Mouse (Mus musculus): ENCODE results near the gene Prkn. TPM values are rescaled to one million over a fixed set of nuclear protein-coding genes. Genes with fewer than 3 reads are reported as not detected.

The Prkn gene
- polyA plus RNA-seq, 1 experiment from 2014 or later: 0.14 TPM

GRCm38 (mm10) chr17:10947614-10948013, 107.4 kb downstream of the Prkn start:
- Histone ChIP-seq H3K36me3 (ENCODE audit: control insufficient read depth, insufficient read depth, low read length) (no peaks in the 10 kb centered on the region), H3K9ac (ENCODE audit: low read depth, low read length) (no peak overlapping the region), H3K27me3 (replicated peaks; ENCODE audit: control insufficient read depth, insufficient read depth, low read length) (no peaks in the 10 kb centered on the region), H3K4me2 (no peak overlapping the region), H3K9me3 (ENCODE audit: control insufficient read depth, low read length) (no peaks in the 10 kb centered on the region; the same call in 1 of the 2 replicates), H3K27ac (ENCODE audit: low read depth, low read length) (no peak overlapping the region), H3K4me3 (ENCODE audit: low read depth, low read length) (no peak overlapping the region), H3K4me1 (replicated peaks; ENCODE audit: control insufficient read depth, insufficient read depth, low read length) (no peaks in the 10 kb centered on the region)
- WGBS: 56% methylated on average over 2 of the region's 2 CpGs
- DNase-seq (ENCODE audit: low spot score) (no peak), ATAC-seq (replicated peaks; ENCODE audit: low FRiP score) (no peak)

- WGBS: 75% methylated on average over 10 of the region's 10 CpGs
- DNase-seq (ENCODE audit: low spot score): no peak
- Histone ChIP-seq H3K4me2 (no peak overlapping the region), H3K4me3 (ENCODE audit: low read depth, low read length) (no peak overlapping the region), H3K9me3 (ENCODE audit: control insufficient read depth, low read length) (no peaks in the 10 kb centered on the region), H3K9ac (ENCODE audit: low read depth, low read length) (no peak overlapping the region), H3K4me1 (replicated peaks; ENCODE audit: control insufficient read depth, insufficient read depth, low read length) (no peaks in the 10 kb centered on the region; the same call in 1 of the 2 replicates), H3K27me3 (replicated peaks; ENCODE audit: control insufficient read depth, insufficient read depth, low read length) (no peaks in the 10 kb centered on the region), H3K36me3 (ENCODE audit: control insufficient read depth, insufficient read depth, low read length) (no peaks in the 10 kb centered on the region), H3K27ac (ENCODE audit: low read depth, low read length) (no peak overlapping the region)
- no peak for ATAC-seq (replicated peaks; ENCODE audit: low FRiP score)
These were observed 119.1 kb downstream of the Prkn start for GRCm38 (mm10) chr17:10959066-10959864.

GRCm38 (mm10) chr17:10962151-10962550, 122.0 kb downstream of the Prkn start:
- WGBS: 87% methylated on average over 5 of the region's 5 CpGs
- DNase-seq (ENCODE audit: low spot score) (no peak), ATAC-seq (replicated peaks; ENCODE audit: low FRiP score) (no peak)
- Histone ChIP-seq H3K4me1 (replicated peaks; ENCODE audit: control insufficient read depth, insufficient read depth, low read length) (no peaks in the 10 kb centered on the region; the same call in 1 of the 2 replicates), H3K36me3 (ENCODE audit: control insufficient read depth, insufficient read depth, low read length) (no peaks in the 10 kb centered on the region), H3K27me3 (replicated peaks; ENCODE audit: control insufficient read depth, insufficient read depth, low read length) (no peaks in the 10 kb centered on the region), H3K9me3 (ENCODE audit: control insufficient read depth, low read length) (no peaks in the 10 kb centered on the region), H3K4me2 (no peak overlapping the region), H3K9ac (ENCODE audit: low read depth, low read length) (no peak overlapping the region), H3K27ac (ENCODE audit: low read depth, low read length) (no peak overlapping the region), H3K4me3 (ENCODE audit: low read depth, low read length) (no peak overlapping the region)

GRCm38 (mm10) chr17:10982136-10982535, 142.0 kb downstream of the Prkn start:
- 52% methylated on average over 4 of the region's 4 CpGs for WGBS

GRCm38 (mm10) chr17:10987040-10987439, 146.9 kb downstream of the Prkn start:
- H3K4me2 ChIP-seq: no peak overlapping the region
- no peaks in the 10 kb centered on the region for H3K9me3 ChIP-seq (ENCODE audit: control insufficient read depth, low read length)
- H3K27ac ChIP-seq (ENCODE audit: low read depth, low read length): no peak overlapping the region
- ATAC-seq (replicated peaks; ENCODE audit: low FRiP score) (no peak), DNase-seq (ENCODE audit: low spot score) (no peak)
- 83% methylated on average over 4 of the region's 4 CpGs for WGBS
- no peak overlapping the region for H3K9ac ChIP-seq (ENCODE audit: low read depth, low read length)
- H3K4me1 ChIP-seq (replicated peaks; ENCODE audit: control insufficient read depth, insufficient read depth, low read length): no peaks in the 10 kb centered on the region
- H3K27me3 ChIP-seq (replicated peaks; ENCODE audit: control insufficient read depth, insufficient read depth, low read length): no peaks in the 10 kb centered on the region
- no peaks in the 10 kb centered on the region for H3K36me3 ChIP-seq (ENCODE audit: control insufficient read depth, insufficient read depth, low read length)
- no peak overlapping the region for H3K4me3 ChIP-seq (ENCODE audit: low read depth, low read length)

More at GRCm38 (mm10) chr17:10982136-10982535, 142.0 kb downstream of the Prkn start:
- Histone ChIP-seq H3K27ac (ENCODE audit: low read depth, low read length) (no peak overlapping the region), H3K4me2 (no peak overlapping the region), H3K36me3 (ENCODE audit: control insufficient read depth, insufficient read depth, low read length) (no peaks in the 10 kb centered on the region), H3K9ac (ENCODE audit: low read depth, low read length) (no peak overlapping the region), H3K4me1 (replicated peaks; ENCODE audit: control insufficient read depth, insufficient read depth, low read length) (no peaks in the 10 kb centered on the region), H3K9me3 (ENCODE audit: control insufficient read depth, low read length) (no peaks in the 10 kb centered on the region), H3K4me3 (ENCODE audit: low read depth, low read length) (no peak overlapping the region), H3K27me3 (replicated peaks; ENCODE audit: control insufficient read depth, insufficient read depth, low read length) (no peaks in the 10 kb centered on the region)
- no peak for DNase-seq (ENCODE audit: low spot score)
- no peak for ATAC-seq (replicated peaks; ENCODE audit: low FRiP score)

GRCm38 (mm10) chr17:10997291-10997690, 157.1 kb downstream of the Prkn start:
- H3K9me3 ChIP-seq (ENCODE audit: control insufficient read depth, low read length): no peaks in the 10 kb centered on the region
- no peak overlapping the region for H3K27ac ChIP-seq (ENCODE audit: low read depth, low read length)
- H3K4me1 ChIP-seq (replicated peaks; ENCODE audit: control insufficient read depth, insufficient read depth, low read length): no peaks in the 10 kb centered on the region
- ATAC-seq (replicated peaks; ENCODE audit: low FRiP score): no peak
- no peaks in the 10 kb centered on the region for H3K36me3 ChIP-seq (ENCODE audit: control insufficient read depth, insufficient read depth, low read length)
- 73% methylated on average over 5 of the region's 5 CpGs for WGBS
- H3K4me2 ChIP-seq: no peak overlapping the region
- DNase-seq (ENCODE audit: low spot score): no peak
- H3K4me3 ChIP-seq (ENCODE audit: low read depth, low read length): no peak overlapping the region
- H3K27me3 ChIP-seq (replicated peaks; ENCODE audit: control insufficient read depth, insufficient read depth, low read length): no peaks in the 10 kb centered on the region
- no peak overlapping the region for H3K9ac ChIP-seq (ENCODE audit: low read depth, low read length)

- DNase-seq (ENCODE audit: low spot score) (no peak), ATAC-seq (replicated peaks; ENCODE audit: low FRiP score) (no peak)
- no peak overlapping the region for H3K4me2 ChIP-seq
- H3K9ac ChIP-seq (ENCODE audit: low read depth, low read length): no peak overlapping the region
- no peaks in the 10 kb centered on the region for H3K27me3 ChIP-seq (replicated peaks; ENCODE audit: control insufficient read depth, insufficient read depth, low read length)
- no peak overlapping the region for H3K27ac ChIP-seq (ENCODE audit: low read depth, low read length)
- H3K4me3 ChIP-seq (ENCODE audit: low read depth, low read length): no peak overlapping the region
- 71% methylated on average over 2 of the region's 2 CpGs for WGBS
- no peaks in the 10 kb centered on the region for H3K9me3 ChIP-seq (ENCODE audit: control insufficient read depth, low read length)
- H3K4me1 ChIP-seq (replicated peaks; ENCODE audit: control insufficient read depth, insufficient read depth, low read length): no peaks in the 10 kb centered on the region
- no peaks in the 10 kb centered on the region for H3K36me3 ChIP-seq (ENCODE audit: control insufficient read depth, insufficient read depth, low read length)
These were observed 183.2 kb downstream of the Prkn start for GRCm38 (mm10) chr17:11023371-11023770.

GRCm38 (mm10) chr17:11029348-11029747, 189.2 kb downstream of the Prkn start:
- Histone ChIP-seq H3K4me1 (replicated peaks; ENCODE audit: control insufficient read depth, insufficient read depth, low read length) (no peaks in the 10 kb centered on the region), H3K27ac (ENCODE audit: low read depth, low read length) (no peak overlapping the region), H3K9ac (ENCODE audit: low read depth, low read length) (no peak overlapping the region), H3K4me3 (ENCODE audit: low read depth, low read length) (no peak overlapping the region), H3K36me3 (ENCODE audit: control insufficient read depth, insufficient read depth, low read length) (no peaks in the 10 kb centered on the region), H3K9me3 (ENCODE audit: control insufficient read depth, low read length) (no peaks in the 10 kb centered on the region), H3K4me2 (no peak overlapping the region), H3K27me3 (replicated peaks; ENCODE audit: control insufficient read depth, insufficient read depth, low read length) (no peaks in the 10 kb centered on the region)
- DNase-seq (ENCODE audit: low spot score): no peak
- ATAC-seq (replicated peaks; ENCODE audit: low FRiP score): no peak
- WGBS: 91% methylated on average over 4 of the region's 4 CpGs

- H3K4me2 ChIP-seq: no peak overlapping the region
- no peak overlapping the region for H3K4me3 ChIP-seq (ENCODE audit: low read depth, low read length)
- no peaks in the 10 kb centered on the region for H3K36me3 ChIP-seq (ENCODE audit: control insufficient read depth, insufficient read depth, low read length)
- H3K4me1 ChIP-seq (replicated peaks; ENCODE audit: control insufficient read depth, insufficient read depth, low read length): no peaks in the 10 kb centered on the region
- WGBS: 77% methylated on average over 4 of the region's 4 CpGs
- no peak for DNase-seq (ENCODE audit: low spot score)
- no peak overlapping the region for H3K9ac ChIP-seq (ENCODE audit: low read depth, low read length)
- H3K9me3 ChIP-seq (ENCODE audit: control insufficient read depth, low read length): no peaks in the 10 kb centered on the region
- ATAC-seq (replicated peaks; ENCODE audit: low FRiP score): no peak
- no peak overlapping the region for H3K27ac ChIP-seq (ENCODE audit: low read depth, low read length)
- no peaks in the 10 kb centered on the region for H3K27me3 ChIP-seq (replicated peaks; ENCODE audit: control insufficient read depth, insufficient read depth, low read length)
These were observed 190.8 kb downstream of the Prkn start for GRCm38 (mm10) chr17:11030936-11031335.
